Mouse (Mus musculus) limb, embryonic 14.5 days (tissue): ENCODE measurements around the gene Gga1. TPM values are rescaled to one million over a fixed set of nuclear protein-coding genes. Genes with fewer than 3 reads are reported as not detected.

Experiments
- ATAC-seq: fragments of 200-750 bp; cut with Nextera tagmentation; 2 replicates; pipeline ENCODE4 v1.8.0; 2017; ENCODE audit warnings: low read depth, moderate number of reproducible peaks, moderate TSS enrichment; ENCODE audit not compliant: low FRiP score
- DNase-seq: peaks from one replicate; pipeline ENCODE4 v3.0.0-alpha.2; 2015; ENCODE audit warnings: low spot score
- H3K27ac ChIP-seq: fragments of 300-500 bp; sonication (generic); replicated peaks from 2 replicates; pipeline ENCODE4 v1.5.1; 2014; ENCODE audit warnings: low read depth, mild to moderate bottlenecking, low read length, moderate library complexity, mixed read lengths
- H3K27me3 ChIP-seq: fragments of 300-500 bp; sonication (generic); 2 replicates; pipeline ENCODE4 v1.6.1; 2014; ENCODE audit warnings: low read length, mixed read lengths; ENCODE audit not compliant: control insufficient read depth, insufficient read depth
- H3K36me3 ChIP-seq: fragments of 300-500 bp; sonication (generic); 2 replicates; pipeline ENCODE4 v1.6.1; 2014; ENCODE audit warnings: mild to moderate bottlenecking, low read length, moderate library complexity, mixed read lengths; ENCODE audit not compliant: control insufficient read depth, insufficient read depth
- H3K4me1 ChIP-seq: fragments of 300-500 bp; sonication (generic); 2 replicates; pipeline ENCODE4 v1.6.1; 2014; ENCODE audit warnings: antibody characterized with exemption, low read length, mixed read lengths; ENCODE audit not compliant: control insufficient read depth, insufficient read depth
- H3K4me2 ChIP-seq: fragments of 300-500 bp; sonication (generic); replicated peaks from 2 replicates; pipeline ENCODE4 v1.6.1; 2014; ENCODE audit warnings: low read depth, mild to moderate bottlenecking, low read length, moderate library complexity; ENCODE audit not compliant: severe bottlenecking
- H3K4me3 ChIP-seq: fragments of 300-500 bp; sonication (generic); replicated peaks from 2 replicates; pipeline ENCODE4 v1.5.1; 2014; ENCODE audit warnings: low read length
- H3K9ac ChIP-seq: fragments of 300-500 bp; sonication (generic); 2 replicates; pipeline ENCODE4 v1.6.1; 2014; ENCODE audit warnings: mild to moderate bottlenecking, low read depth, low read length, moderate library complexity; ENCODE audit not compliant: severe bottlenecking
- H3K9me3 ChIP-seq: fragments of 300-500 bp; sonication (generic); 2 replicates; pipeline ENCODE4 v1.6.1; 2016; ENCODE audit warnings: low read length; ENCODE audit not compliant: control insufficient read depth
- POLR2A ChIP-seq: fragments of 200-500 bp; IDR thresholded peaks from 2 replicates; pipeline ENCODE4 v1.8.0; 2012; ENCODE audit warnings: inconsistent platforms, mild to moderate bottlenecking, moderate library complexity, borderline replicate concordance; ENCODE audit not compliant: insufficient read depth, insufficient read length; ENCODE audit errors: extremely low read depth
- WGBS: fragments of 180-500 bp; shearing (Covaris S2); extraction: QIAGEN DNeasy Blood & Tissue Kit; methylation state at CpG from one replicate; pipeline ENCODE4 v1.1.7; 2014; 5-methylcytosine and 5-hydroxymethylcytosine counted together
- polyA plus RNA-seq, 2 experiments: library from polyadenylated mRNA; depleted of rRNA in 1 of 2; stranded (reverse) in 1 of 2; unstranded in 1 of 2; fragments of >200 nt; fragmentation: Nextera tagmentation in 1 of 2; extraction: Ambion mirVana in 1 of 2; gene quantifications; 2 replicates each; pipeline versions ENCODE4 v1.2.1 to v1.2.3; 2012 to 2014

The Gga1 gene
- polyA plus RNA-seq, 2 experiments = 43.6 to 60.6 TPM

DNA sequence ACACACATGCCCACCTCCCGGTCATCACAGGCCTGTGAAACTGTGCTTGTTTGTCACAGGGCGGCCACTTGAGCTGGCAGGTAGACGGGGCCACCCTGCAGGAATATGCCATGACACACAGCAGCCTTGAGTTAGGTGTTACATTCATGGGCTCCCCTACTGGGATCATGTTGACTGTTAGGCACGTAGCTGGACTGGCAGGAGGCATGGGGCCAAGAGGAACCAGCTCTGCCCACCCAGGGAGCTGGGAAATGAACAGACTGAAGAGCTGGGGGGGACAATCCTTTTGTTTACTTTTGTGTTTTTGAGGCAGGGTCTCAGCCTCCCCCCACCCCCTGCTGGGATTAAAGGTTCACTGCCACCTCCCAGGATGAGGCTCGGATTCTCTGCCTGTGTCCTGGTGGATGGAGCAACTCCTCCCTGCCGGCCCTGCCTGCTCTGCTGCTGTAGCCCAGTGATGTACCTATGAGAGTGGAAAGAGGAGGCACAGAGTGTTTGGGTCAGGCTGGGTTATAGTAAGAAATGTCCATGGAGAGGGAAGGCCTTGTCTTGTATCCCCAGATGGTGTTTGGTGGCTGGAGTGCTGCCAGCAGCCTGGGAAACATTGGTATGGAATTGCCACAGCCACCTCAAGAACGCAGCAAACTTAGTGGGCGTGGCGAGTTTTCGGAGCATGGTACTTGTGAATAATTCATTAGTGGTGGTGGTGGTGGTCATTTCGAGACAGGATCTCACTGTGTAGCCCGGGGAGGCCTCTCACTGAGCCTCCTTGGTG lies 39.2 kb downstream of the Gga1 start:
- peaks cover 24% of the 10 kb centered on the region for H3K36me3 ChIP-seq
- no peak overlapping the region for H3K27ac ChIP-seq
- no peaks in the 10 kb centered on the region for H3K27me3 ChIP-seq
- H3K4me2 ChIP-seq = peak overlapping the region; percentile 94
- H3K9me3 ChIP-seq = no peaks in the 10 kb centered on the region
- peak overlapping the region; percentile 32; the same call in 1 of the 2 replicates for H3K9ac ChIP-seq
- H3K4me3 ChIP-seq = peak overlapping the region; percentile 69
- no peak for TF ChIP-seq POLR2A
- DNase-seq (no peak), ATAC-seq (no peak)
- 60% methylated on average over 12 of the region's 12 CpGs for WGBS
- H3K4me1 ChIP-seq = peaks cover 21% of the 10 kb centered on the region

DNA sequence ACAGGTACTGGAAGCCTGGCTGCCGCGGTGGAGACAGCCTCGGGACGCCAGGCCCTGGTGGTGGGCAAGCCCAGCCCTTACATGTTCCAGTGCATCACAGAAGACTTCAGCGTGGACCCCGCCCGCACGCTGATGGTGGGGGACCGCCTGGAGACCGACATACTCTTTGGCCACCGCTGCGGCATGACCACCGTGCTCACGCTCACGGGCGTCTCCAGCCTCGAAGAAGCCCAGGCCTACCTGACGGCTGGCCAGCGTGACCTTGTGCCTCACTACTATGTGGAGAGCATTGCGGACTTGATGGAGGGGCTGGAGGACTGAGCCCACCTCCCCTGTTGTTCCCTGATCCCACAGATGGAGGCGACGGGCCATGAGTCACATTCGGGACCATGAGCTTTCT lies 41.1 kb downstream of the Gga1 start:
- H3K9me3 ChIP-seq = no peaks in the 10 kb centered on the region

DNA sequence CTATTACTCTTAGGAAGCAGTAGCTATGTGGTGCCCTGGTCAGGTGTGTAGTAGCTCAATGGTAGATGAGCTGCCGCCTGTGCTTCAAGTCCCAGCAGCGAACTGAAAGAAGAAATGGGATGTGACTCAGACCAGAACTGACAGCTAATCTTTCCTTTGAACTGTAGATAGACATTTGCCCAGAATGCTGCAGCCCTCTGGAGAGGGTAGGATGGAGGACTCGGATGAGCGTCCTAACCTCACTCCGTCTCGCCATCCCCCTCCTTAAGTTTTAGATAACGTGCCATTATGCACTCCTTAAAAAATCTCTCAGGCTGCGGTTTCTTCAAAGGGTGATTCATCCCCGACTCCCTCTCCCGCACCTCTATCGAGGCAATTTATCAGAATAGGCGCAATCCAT lies 42.9 kb downstream of the Gga1 start:
- WGBS = 82% methylated on average over 12 of the region's 12 CpGs
- DNase-seq = no peak
- H3K27ac ChIP-seq = no peak overlapping the region

More for the DNA sequence above, 41.1 kb downstream of the Gga1 start:
- Histone ChIP-seq H3K4me3 (no peak overlapping the region), H3K4me1 (peaks cover 20% of the 10 kb centered on the region), H3K9ac (no peak overlapping the region), H3K36me3 (peaks cover 17% of the 10 kb centered on the region; the same call in 1 of the 2 replicates), H3K27ac (no peak overlapping the region), H3K4me2 (no peak overlapping the region), H3K27me3 (no peaks in the 10 kb centered on the region)
- TF ChIP-seq POLR2A = no peak
- WGBS = 90% methylated on average over 23 of the region's 23 CpGs
- DNase-seq = no peak
- ATAC-seq = no peak

DNA sequence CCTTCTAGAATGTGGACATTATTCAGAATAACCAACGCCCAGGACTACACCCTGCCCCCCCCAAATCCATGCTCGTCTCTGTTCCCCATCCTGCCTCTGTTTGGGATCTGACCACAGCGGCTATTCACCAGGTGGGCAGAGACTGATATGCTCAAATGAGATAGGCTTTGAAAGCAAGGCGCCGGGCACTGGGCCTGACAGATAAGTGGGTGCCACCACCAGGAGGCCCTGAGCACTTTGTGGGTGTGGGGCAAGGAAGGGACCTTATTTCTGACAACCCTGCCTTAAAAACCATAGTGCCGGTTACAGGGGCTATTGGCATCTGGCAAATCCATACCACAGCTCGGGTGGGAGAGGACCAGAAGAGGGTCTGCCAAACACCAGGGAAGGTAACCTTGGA lies 45.7 kb downstream of the Gga1 start:
- Histone ChIP-seq H3K4me2 (no peak overlapping the region), H3K9me3 (no peaks in the 10 kb centered on the region), H3K27me3 (no peaks in the 10 kb centered on the region), H3K9ac (no peak overlapping the region), H3K27ac (no peak overlapping the region), H3K4me3 (no peak overlapping the region), H3K4me1 (peaks cover 18% of the 10 kb centered on the region), H3K36me3 (peaks cover 13% of the 10 kb centered on the region; the same call in 1 of the 2 replicates)
- TF ChIP-seq POLR2A = no peak
- WGBS = 85% methylated on average over 7 of the region's 7 CpGs
- DNase-seq (no peak), ATAC-seq (no peak)

More for the DNA sequence above, 42.9 kb downstream of the Gga1 start:
- Histone ChIP-seq H3K9me3 (no peaks in the 10 kb centered on the region), H3K4me3 (no peak overlapping the region), H3K36me3 (peaks cover 17% of the 10 kb centered on the region; the same call in 1 of the 2 replicates), H3K9ac (no peak overlapping the region), H3K27me3 (no peaks in the 10 kb centered on the region), H3K4me2 (no peak overlapping the region), H3K4me1 (peaks cover 19% of the 10 kb centered on the region)
- TF ChIP-seq POLR2A = no peak
- no peak for ATAC-seq

DNA sequence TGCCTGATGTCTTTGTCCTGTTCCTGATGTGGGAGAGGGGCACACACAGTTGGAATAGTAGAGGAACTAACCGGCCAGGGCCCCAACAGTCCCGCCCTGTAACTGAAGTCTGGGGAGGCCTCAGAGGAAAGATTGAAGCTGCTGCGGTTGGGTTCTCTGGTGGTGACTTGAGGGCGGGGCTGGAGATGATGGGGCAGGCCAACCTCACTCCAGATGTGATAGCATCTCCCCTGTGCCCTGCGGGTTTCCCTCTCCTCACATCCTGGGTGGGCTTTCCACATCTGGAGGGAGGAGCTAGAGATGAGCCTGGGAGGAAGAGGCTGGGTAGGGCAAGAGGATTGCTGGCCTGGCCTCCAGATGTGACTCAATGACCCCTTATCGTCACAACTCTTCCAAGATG lies 46.6 kb downstream of the Gga1 start:
- Histone ChIP-seq H3K9me3 (no peaks in the 10 kb centered on the region), H3K36me3 (0 out of 2 replicates have a peak, but pooled peaks cover 9% of the 10 kb centered on the region), H3K27ac (no peak overlapping the region), H3K9ac (no peak overlapping the region), H3K4me1 (peaks cover 21% of the 10 kb centered on the region), H3K4me3 (no peak overlapping the region), H3K4me2 (no peak overlapping the region), H3K27me3 (no peaks in the 10 kb centered on the region)
- WGBS = 39% methylated on average over 6 of the region's 6 CpGs
- no peak for ATAC-seq
- no peak for TF ChIP-seq POLR2A
- no peak for DNase-seq

DNA sequence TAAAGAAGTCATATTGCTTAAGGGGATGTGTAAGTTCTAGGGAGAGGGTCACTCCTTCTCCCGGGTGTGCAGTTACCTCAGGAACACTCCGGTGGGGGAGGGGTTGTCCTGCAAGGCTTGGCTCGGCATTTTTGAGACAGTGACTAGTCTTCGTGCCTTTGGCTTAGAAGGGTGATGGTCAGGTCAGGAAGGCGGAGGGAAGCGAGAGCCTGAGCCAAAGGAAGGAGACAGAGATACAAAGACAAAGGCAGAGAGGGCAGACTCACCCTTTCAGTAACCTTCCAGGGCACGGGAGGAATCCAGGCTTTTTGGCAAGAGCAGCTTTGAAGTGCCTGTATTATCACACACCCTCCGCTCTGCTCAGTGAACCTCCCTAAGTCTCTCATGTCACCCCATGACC lies 48.1 kb downstream of the Gga1 start:
- no peak for TF ChIP-seq POLR2A
- no peaks in the 10 kb centered on the region for H3K27me3 ChIP-seq
- no peak overlapping the region for H3K4me2 ChIP-seq
- no peak overlapping the region for H3K4me3 ChIP-seq
- H3K27ac ChIP-seq = peak overlapping the region; percentile 97
- H3K9ac ChIP-seq = no peak overlapping the region
- WGBS = 41% methylated on average over 8 of the region's 8 CpGs
- DNase-seq (no peak), ATAC-seq (no peak)
- H3K36me3 ChIP-seq = peaks cover 14% of the 10 kb centered on the region
- peaks cover 22% of the 10 kb centered on the region for H3K4me1 ChIP-seq
- H3K9me3 ChIP-seq = no peaks in the 10 kb centered on the region
